Mouse (Mus musculus) embryo, embryonic 11.5 days (tissue): ENCODE data around the gene Krtcap2.

Experiments used
- DNase-seq: peaks from one replicate; pipeline ENCODE4 v3.0.0-alpha.2; 2012; ENCODE audit warnings: low read depth, low spot score

Krtcap2 gene

DNA sequence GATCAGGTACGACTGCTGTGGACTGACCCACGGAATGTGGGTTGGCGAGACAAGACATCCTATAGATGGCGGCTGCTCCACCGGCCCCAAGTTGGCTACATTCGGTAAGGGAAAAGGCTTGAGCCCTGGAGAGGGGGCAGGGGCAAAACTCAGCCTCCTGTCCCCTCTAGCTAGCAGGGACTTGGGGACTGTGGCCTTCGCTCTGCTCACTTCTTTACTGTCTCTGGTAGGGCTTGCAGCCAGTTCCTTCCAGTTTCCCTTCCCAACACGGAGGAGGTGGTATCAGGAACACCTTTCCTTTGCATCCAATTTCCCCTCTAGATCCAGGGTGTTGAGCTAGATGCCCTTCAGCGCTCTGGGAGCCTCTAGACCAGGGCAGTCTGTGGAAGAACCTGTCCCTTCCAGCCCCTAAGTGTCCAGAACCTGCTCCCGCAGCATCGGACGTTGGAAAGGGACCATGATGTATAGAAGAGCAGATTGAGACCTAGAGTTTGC, 20.4 kb upstream of the Krtcap2 start:
- no peak for DNase-seq

GRCm38 (mm10) chr3:89225918-89226317, 19.8 kb upstream of the Krtcap2 start:
- DNase-seq: no peak

- no peak for DNase-seq
Measured at GRCm38 (mm10) chr3:89226361-89226760, 19.4 kb upstream of the Krtcap2 start.

- DNase-seq: no peak
Measured at GRCm38 (mm10) chr3:89226900-89227299, 18.9 kb upstream of the Krtcap2 start, which contains the start of gene Mtx1. Mtx1 (minus strand) TSS chr3:89227088.

GRCm38 (mm10) chr3:89227307-89228179, 18.2 kb upstream of the Krtcap2 start:
- DNase-seq: peak; percentile 84

DNA sequence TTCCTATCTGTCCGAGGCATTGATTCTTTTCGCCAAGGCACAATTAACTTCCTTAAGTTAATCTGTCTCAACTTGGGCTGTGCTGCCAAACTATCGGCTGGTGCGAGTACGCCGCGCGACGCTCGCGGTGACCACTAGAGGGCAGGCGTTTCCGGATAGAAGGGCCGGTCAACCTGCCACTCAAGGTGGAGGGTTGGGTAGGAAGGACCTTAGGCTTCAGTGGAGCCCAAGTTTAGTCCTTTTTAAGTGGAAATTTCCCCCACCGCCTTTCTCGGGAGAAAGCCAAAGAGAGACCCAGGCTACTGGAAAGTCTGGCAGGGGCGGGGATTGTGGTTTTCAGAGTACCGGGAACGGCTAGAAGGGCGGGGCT, 17.6 kb upstream of the Krtcap2 start:
- no peak for DNase-seq

- no peak for DNase-seq
Measured at GRCm38 (mm10) chr3:89228836-89229235, 16.9 kb upstream of the Krtcap2 start, which contains the start of gene Muc1. Muc1 (plus strand) TSS chr3:89229057.

DNA sequence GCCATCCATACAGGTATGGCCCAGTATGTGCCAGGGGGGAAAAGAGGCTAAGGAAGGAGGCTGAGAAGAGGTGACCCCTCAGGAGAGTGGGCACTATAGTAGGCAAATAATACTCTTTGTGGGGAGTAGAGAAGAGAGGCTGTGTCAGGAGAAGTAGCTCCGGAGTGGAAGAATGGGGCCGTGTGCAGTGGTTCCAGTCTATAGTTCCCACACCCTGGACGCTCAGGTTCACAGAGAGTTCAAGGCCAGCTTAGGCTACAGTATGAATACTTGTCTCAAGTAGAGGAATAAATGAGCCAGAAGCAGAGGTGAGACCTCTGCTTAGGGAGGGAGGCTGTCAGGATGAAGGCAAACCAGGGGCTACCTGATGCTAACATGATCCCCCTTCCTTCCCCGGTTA, 16.5 kb upstream of the Krtcap2 start:
- no peak for DNase-seq

GRCm38 (mm10) chr3:89230561-89230960, 15.2 kb upstream of the Krtcap2 start:
- DNase-seq: no peak

DNA sequence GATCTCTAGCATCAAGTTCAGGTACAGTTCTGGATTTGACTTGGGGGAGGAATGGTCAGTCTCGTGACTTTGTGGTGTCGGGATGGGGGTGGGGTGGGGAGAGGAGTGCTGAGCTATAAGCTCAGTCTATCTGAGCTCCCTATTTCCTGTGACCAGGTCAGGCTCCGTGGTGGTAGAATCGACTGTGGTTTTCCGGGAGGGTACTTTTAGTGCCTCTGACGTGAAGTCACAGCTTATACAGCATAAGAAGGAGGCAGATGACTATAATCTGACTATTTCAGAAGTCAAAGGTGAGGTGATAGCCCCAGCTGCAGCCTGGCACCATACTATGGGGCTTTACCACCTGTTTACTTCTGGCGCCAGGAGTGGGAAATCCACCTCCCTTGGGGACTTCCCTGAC, 14.4 kb upstream of the Krtcap2 start:
- no peak for DNase-seq

GRCm38 (mm10) chr3:89231772-89232275, 13.9 kb upstream of the Krtcap2 start:
- no peak for DNase-seq

DNA sequence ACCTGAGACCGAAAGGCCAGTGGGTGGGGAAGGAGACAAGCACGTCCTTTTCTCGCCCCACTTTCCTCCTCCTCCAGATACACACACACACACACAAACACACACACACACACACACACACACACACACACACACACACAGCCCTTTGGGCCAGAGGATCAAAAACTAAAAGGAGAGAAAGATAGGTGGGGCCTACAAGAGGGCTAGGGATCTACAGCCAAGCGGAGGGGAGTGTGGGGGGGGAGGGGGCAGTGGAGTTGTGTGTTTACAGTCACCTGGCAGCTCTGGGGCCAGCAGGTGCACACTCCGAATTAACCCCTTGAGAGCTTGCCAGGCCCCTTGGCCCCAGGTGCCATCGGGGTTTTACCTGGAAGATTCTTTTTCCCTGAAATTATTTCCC, 13.2 kb upstream of the Krtcap2 start:
- DNase-seq: no peak

GRCm38 (mm10) chr3:89233562-89234110, 12.1 kb upstream of the Krtcap2 start:
- DNase-seq: no peak

DNA sequence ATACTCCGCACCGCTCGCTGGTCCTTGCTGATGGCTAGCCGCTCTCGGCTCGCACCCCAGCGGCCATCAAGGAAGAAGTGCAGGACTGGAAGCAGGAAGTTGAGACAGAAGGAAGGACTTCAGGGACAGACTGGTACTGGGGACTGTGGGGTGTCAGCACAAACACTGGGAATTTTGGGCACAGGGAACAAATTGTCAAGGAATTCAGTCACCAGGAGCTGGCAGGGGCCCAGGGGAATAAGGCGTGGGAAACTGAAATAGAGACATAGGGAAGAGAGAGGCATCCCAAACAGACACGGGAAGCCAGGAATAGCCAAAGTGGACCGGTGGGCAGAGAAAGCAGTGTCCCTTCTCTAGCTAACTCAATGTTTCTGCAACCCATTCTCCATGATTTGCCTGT, 9.2 kb upstream of the Krtcap2 start:
- no peak for DNase-seq

DNA sequence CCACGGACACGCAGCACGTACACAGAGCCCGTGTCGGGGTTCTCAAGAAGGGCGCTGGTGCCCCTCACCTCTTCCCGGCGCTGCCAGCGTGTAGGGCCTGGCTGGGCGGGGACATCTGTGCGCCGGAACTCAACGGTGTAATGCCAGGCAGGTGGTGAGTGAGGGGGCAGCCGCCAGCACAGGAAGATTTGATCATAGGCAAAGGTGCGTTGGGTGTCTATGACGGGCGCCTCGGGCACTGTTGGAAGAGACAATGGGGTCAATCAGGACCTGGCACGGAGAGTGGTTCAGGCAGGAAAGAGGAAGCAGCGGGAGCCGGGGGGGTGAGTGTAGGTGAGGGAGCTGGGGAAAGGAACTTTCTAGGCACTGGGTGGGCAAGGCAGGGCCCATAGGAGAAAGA, 8.1 kb upstream of the Krtcap2 start:
- DNase-seq: no peak

DNA sequence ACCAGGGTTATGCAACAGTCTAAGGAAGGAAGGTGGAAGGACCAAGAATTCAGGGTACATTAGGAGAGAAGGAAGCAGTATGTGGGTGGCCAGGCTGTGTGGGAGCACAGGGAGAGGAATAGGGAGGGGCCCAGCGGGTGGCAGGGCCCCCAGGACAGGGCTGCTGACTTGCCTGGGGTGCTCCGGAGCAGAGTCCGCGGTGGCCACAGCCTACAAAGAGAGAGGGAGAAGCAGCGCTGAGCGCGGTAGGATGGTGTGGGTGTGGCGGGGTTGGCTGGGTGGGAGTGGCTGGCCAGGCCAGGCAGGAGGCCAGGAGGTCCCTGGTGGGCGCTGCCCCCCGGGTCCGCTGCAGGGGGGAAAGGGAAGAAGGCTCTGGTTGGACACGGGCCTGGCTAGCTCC, 7.3 kb upstream of the Krtcap2 start:
- no peak for DNase-seq

GRCm38 (mm10) chr3:89242331-89242895, 3.4 kb upstream of the Krtcap2 start:
- DNase-seq: no peak

GRCm38 (mm10) chr3:89243609-89244008, 2.2 kb upstream of the Krtcap2 start:
- DNase-seq: no peak

DNA sequence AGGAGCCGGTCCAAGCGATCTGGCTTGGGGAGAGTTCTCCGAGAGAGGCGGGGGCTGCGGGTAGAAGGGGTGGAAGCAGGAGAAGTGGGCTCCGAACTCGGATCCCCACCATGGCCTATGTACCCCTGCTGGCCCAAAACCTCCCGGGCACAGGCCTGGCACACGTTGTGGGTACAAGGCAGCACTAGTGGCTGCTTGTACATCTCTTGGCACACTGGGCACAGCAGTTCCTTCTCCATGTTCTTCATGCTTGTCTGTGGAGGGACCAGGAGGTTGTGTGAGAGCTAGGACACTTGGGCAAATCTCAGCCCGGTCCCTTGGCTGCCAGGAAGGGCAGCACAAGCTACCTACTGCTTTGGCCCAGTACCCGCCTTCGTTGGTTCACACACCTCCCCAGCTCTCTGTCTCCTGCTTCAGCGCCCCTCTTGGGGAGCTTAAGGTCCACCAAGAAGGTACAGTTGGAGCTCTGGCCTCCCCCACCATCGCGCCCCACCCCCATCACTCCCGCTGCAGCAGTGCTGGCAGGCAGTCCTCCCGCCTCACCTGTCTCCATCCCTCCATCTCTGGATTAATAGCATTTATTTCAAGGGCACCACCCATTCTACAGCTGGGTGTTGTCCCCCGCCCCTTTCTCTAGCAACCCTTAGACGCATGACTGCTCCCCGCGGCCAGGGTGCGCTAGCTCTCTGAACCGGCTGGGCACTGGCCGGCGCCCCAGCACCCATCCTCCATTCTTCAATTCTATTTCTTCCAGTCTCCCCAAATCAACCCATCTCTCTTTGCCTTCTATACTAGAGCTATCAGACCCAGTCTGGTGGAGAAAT, 1.4 kb upstream of the Krtcap2 start:
- DNase-seq: no peak

- DNase-seq: no peak
Measured at GRCm38 (mm10) chr3:89244982-89245687, 631 bp upstream of the Krtcap2 start.
